Mouse (Mus musculus) stomach, embryonic 14.5 days (tissue): ENCODE measurements around the gene Mylpf. TPM values are rescaled to one million over a fixed set of nuclear protein-coding genes. Genes with fewer than 3 reads are reported as not detected.

Source experiments
- ATAC-seq: fragments of 200-750 bp; cut with Nextera tagmentation; 2 replicates; pipeline ENCODE4 v1.8.0; 2017; ENCODE audit warnings: low read depth, moderate TSS enrichment; ENCODE audit not compliant: insufficient number of reproducible peaks, insufficient read depth, low FRiP score
- H3K27ac ChIP-seq: fragments of 300-500 bp; sonication (generic); 2 replicates; pipeline ENCODE4 v1.5.1; 2014; ENCODE audit warnings: mild to moderate bottlenecking, low read length, moderate library complexity, mixed read lengths
- H3K27me3 ChIP-seq: fragments of 300-500 bp; sonication (generic); 2 replicates; pipeline ENCODE4 v1.6.1; 2014; ENCODE audit warnings: low read length, control low read depth, mixed read lengths; ENCODE audit not compliant: control insufficient read depth, insufficient read depth
- H3K36me3 ChIP-seq: fragments of 300-500 bp; sonication (generic); 2 replicates; pipeline ENCODE4 v1.6.1; 2014; ENCODE audit warnings: mild to moderate bottlenecking, control low read depth, low read length, moderate library complexity, mixed read lengths; ENCODE audit not compliant: control insufficient read depth, insufficient read depth
- H3K4me1 ChIP-seq: fragments of 300-500 bp; sonication (generic); 2 replicates; pipeline ENCODE4 v1.6.1; 2014; ENCODE audit warnings: low read length, control low read depth, mixed read lengths; ENCODE audit not compliant: control insufficient read depth, insufficient read depth
- H3K4me2 ChIP-seq: fragments of 300-500 bp; sonication (generic); replicated peaks from 2 replicates; pipeline ENCODE4 v1.6.1; 2014; ENCODE audit warnings: low read depth, low read length, control low read depth
- H3K4me3 ChIP-seq: fragments of 300-500 bp; sonication (generic); 2 replicates; pipeline ENCODE4 v1.5.1; 2014; ENCODE audit warnings: low read depth, low read length, control low read depth
- H3K9ac ChIP-seq: fragments of 300-500 bp; sonication (generic); replicated peaks from 2 replicates; pipeline ENCODE4 v1.6.1; 2014; ENCODE audit warnings: low read depth, mild to moderate bottlenecking, control low read depth, low read length, moderate library complexity, mixed read lengths
- H3K9me3 ChIP-seq: fragments of 300-500 bp; sonication (generic); 2 replicates; pipeline ENCODE4 v1.6.1; 2016; ENCODE audit warnings: low read depth, low read length, control low read depth; ENCODE audit not compliant: control insufficient read depth
- WGBS: fragments of 180-500 bp; shearing (Covaris S2); extraction: QIAGEN DNeasy Blood & Tissue Kit; methylation state at CpG from one replicate; pipeline ENCODE4 v1.1.7; 2014; 5-methylcytosine and 5-hydroxymethylcytosine counted together
- polyA plus RNA-seq: library from polyadenylated mRNA; unstranded; fragments of >200 nt; fragmentation: Nextera tagmentation; extraction: Ambion mirVana; gene quantifications from 2 replicates; pipeline ENCODE4 v1.2.1, GENCODE M21; 2014

The Mylpf gene
- polyA plus RNA-seq, 1 experiment from 2014 or later = 9.7 TPM

GRCm38 (mm10) chr7:127217475-127217874 lies 8.8 kb downstream of the Mylpf start:
- Histone ChIP-seq H3K27me3 (no peaks in the 10 kb centered on the region), H3K36me3 (no peaks in the 10 kb centered on the region), H3K9ac (no peak overlapping the region), H3K4me2 (no peak overlapping the region), H3K4me3 (no peak overlapping the region), H3K27ac (no peak overlapping the region), H3K9me3 (no peaks in the 10 kb centered on the region), H3K4me1 (no peaks in the 10 kb centered on the region; the same call in 1 of the 2 replicates)
- 81% methylated on average over 6 of the region's 6 CpGs for WGBS
- ATAC-seq = no peak; the same call in 1 of the 2 replicates

DNA sequence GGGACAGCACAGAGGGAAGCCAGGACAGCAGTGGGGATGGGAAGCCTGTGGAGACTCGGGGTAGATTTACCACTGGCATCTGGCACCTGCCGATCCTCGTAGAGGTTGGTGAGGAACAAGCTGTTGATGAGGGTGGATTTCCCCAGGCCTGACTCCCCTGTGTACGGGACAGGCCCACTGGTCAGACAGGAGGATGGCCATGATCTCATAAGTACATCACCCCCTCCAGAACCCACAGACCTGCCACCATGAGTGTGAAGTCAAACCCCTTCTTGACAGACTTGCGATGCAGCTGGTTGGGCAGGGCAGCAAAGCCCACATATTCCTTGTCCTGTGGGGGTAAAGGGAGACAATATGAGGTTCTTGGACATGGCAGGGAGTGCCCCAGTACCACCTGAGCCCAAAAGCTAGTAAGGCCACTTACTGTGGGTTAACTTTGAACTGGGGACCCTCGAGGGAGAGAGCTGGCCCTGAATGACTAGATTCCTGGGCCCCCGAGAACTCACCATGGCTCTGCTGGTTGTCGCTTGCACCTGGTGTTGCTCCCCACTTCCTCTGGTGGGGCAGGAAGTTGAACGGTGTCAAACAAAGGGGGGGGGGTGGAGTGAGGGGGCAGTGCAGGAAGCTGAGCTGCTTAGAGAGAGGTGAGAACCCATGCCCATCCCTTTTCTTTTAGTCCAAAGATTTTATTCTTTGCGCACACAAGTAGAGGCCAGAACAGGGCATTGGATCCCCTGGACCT lies 9.4 kb downstream of the Mylpf start:
- Histone ChIP-seq H3K9ac (no peak overlapping the region), H3K9me3 (no peaks in the 10 kb centered on the region), H3K27ac (no peak overlapping the region), H3K27me3 (no peaks in the 10 kb centered on the region), H3K4me1 (no peaks in the 10 kb centered on the region; the same call in 1 of the 2 replicates), H3K36me3 (no peaks in the 10 kb centered on the region), H3K4me2 (no peak overlapping the region), H3K4me3 (no peak overlapping the region)
- WGBS = 73% methylated on average over 10 of the region's 10 CpGs
- no peak for ATAC-seq

DNA sequence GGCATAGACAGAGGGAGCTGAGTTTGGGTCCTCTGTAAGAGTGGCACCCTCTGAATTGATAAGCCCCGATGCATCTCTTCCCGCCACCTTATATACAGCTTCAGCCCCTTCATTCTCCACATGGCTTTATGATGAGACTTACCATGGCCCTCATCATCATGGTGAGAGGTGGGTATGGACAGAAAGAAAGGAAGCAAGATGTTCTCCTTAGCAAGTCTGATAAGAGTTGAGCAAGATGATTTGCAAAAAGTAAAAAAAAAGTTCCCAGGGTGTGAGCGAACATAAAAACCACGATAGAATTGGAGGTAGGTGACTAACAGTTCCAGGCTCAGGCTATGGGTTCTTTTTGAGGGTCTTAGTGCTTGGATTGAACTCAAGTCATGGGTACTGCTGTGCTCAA lies 10.0 kb downstream of the Mylpf start:
- Histone ChIP-seq H3K9ac (no peak overlapping the region), H3K9me3 (no peaks in the 10 kb centered on the region), H3K4me2 (no peak overlapping the region), H3K27me3 (no peaks in the 10 kb centered on the region), H3K4me1 (no peaks in the 10 kb centered on the region; the same call in 1 of the 2 replicates), H3K36me3 (no peaks in the 10 kb centered on the region), H3K27ac (no peak overlapping the region), H3K4me3 (no peak overlapping the region)
- WGBS = 84% methylated on average over 4 of the region's 4 CpGs
- no peak for ATAC-seq

GRCm38 (mm10) chr7:127220440-127220839 lies 11.8 kb downstream of the Mylpf start:
- ATAC-seq = no peak
- Histone ChIP-seq H3K4me1 (no peaks in the 10 kb centered on the region), H3K9ac (no peak overlapping the region)

DNA sequence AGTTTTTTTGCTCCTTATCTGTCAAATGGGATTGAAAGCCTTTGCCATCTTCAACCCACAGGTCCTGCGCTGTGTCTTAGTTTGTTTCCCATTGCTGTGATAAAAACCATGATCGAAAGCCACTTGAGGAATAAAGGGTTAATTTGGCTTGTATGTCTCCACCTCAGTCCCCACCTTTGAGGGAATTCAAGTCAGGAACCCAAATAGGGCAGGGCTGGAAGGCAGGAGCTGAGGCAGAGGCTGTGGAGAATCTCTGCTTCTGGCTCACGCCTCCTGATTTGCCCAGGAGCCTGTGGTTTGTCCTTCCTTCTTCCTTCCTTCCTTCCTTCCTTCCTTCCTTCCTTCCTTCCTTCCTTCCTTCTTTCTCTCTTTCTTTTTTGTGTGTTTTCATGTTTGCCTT lies 14.4 kb downstream of the Mylpf start:
- Histone ChIP-seq H3K4me1 (no peaks in the 10 kb centered on the region), H3K4me2 (no peak overlapping the region), H3K4me3 (no peak overlapping the region), H3K27ac (no peak overlapping the region), H3K27me3 (no peaks in the 10 kb centered on the region), H3K9me3 (no peaks in the 10 kb centered on the region), H3K36me3 (no peaks in the 10 kb centered on the region), H3K9ac (no peak overlapping the region)
- ATAC-seq = no peak
- 91% methylated on average over 3 of the region's 3 CpGs for WGBS

More at GRCm38 (mm10) chr7:127220440-127220839, 11.8 kb downstream of the Mylpf start:
- no peaks in the 10 kb centered on the region for H3K36me3 ChIP-seq
- no peak overlapping the region for H3K4me2 ChIP-seq
- H3K4me3 ChIP-seq = no peak overlapping the region
- no peaks in the 10 kb centered on the region for H3K9me3 ChIP-seq
- H3K27ac ChIP-seq = no peak overlapping the region
- H3K27me3 ChIP-seq = no peaks in the 10 kb centered on the region
- 79% methylated on average over 6 of the region's 6 CpGs for WGBS

GRCm38 (mm10) chr7:127223515-127224478 lies 15.1 kb downstream of the Mylpf start:
- H3K9ac ChIP-seq = no peak overlapping the region
- ATAC-seq = no peak
- 83% methylated on average over 6 of the region's 6 CpGs for WGBS
- H3K4me3 ChIP-seq = no peak overlapping the region
- no peaks in the 10 kb centered on the region for H3K4me1 ChIP-seq
- H3K36me3 ChIP-seq = no peaks in the 10 kb centered on the region
- no peak overlapping the region for H3K4me2 ChIP-seq
- no peak overlapping the region for H3K27ac ChIP-seq
- no peaks in the 10 kb centered on the region for H3K9me3 ChIP-seq
- no peaks in the 10 kb centered on the region for H3K27me3 ChIP-seq

GRCm38 (mm10) chr7:127224616-127225015 lies 15.9 kb downstream of the Mylpf start:
- Histone ChIP-seq H3K4me1 (no peaks in the 10 kb centered on the region), H3K4me2 (no peak overlapping the region), H3K36me3 (peaks cover 5% of the 10 kb centered on the region; the same call in 1 of the 2 replicates), H3K27me3 (no peaks in the 10 kb centered on the region), H3K27ac (no peak overlapping the region), H3K4me3 (no peak overlapping the region), H3K9ac (no peak overlapping the region), H3K9me3 (no peaks in the 10 kb centered on the region)
- ATAC-seq = no peak
- WGBS = 88% methylated on average over 6 of the region's 6 CpGs

DNA sequence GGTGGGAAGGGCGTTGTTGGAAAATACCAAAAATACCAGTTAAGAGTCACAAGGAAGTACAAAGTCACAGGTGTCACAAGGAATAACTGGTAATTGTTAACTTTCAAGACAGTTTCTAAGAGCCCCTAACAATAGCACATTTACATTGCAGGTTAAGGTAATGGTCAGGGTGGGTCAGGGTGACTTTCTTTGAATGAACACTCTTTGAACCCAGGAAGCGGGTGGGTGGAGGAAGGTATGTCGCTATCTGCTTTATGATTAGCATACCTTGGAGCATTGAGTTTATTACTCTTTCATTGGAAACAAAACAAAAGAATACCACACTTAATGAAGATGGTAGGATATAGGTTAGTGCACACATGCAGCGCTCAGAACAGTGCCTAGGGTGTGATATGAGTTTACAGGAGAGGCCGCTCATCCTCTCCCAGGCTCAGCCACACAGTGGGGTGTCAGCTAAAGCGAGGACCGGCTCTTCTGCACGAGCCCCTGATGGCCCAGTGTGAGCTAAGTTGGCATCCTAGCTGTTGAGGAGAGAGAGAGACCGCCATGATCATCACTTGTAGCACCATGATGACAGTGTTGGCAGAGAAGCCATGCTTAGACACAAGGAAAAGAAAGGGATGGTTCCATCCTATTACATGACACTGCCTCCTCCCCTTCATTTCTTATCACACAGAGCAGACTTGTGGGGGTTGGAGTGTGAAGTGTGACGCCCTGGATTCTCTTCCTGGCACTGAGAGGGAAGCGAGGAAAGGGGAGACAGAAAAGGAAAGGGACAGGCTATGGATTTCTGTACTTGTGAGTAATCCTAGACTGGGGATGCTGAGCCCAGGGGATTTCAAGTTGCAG lies 16.7 kb downstream of the Mylpf start:
- Histone ChIP-seq H3K27ac (no peak overlapping the region), H3K4me1 (peaks cover 4% of the 10 kb centered on the region; the same call in 1 of the 2 replicates), H3K27me3 (no peaks in the 10 kb centered on the region), H3K9me3 (no peaks in the 10 kb centered on the region), H3K4me2 (no peak overlapping the region), H3K9ac (no peak overlapping the region), H3K36me3 (peaks cover 10% of the 10 kb centered on the region; the same call in 1 of the 2 replicates), H3K4me3 (no peak overlapping the region)
- WGBS = 75% methylated on average over 11 of the region's 11 CpGs
- no peak for ATAC-seq
